ENCODE assay signal across 2 mouse cellular contexts in the genomic region with DNA sequence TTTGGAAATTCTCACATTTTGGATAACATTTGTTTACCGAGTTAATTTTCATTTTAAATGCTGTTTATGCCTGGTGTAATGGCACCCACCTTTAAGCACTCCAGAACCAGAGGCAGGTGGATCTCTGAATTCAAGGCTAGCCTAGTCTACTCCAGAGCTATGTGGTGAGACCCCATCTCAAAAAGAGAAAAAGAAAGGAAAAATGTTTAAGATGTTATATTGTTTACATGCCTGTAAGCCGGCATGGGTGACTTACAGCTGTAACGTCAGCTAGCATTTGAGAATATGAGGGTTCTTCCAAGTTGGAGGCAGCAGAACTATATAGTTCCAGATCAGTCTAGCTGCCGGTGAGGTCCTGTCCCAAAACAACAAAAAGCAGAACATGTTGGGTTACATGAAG.
TF ChIP-seq lines count a peak whose summit lies in the region.

No protein-coding gene starts in this region.

TF ChIP-seq in MEL, 35 proteins besides CTCF, POLR2A, EP300 and RAD21:
- TF ChIP-seq ETS1 (IDR thresholded peaks at IDR 0.05; ENCODE audit: low read depth, low read length) (no peak), MXI1 (IDR thresholded peaks at IDR 0.05; ENCODE audit: low read depth, low read length) (no peak), BHLHE40 (IDR thresholded peaks at IDR 0.05; ENCODE audit: borderline replicate concordance, low read depth, low read length) (no peak), MYC (IDR thresholded peaks at IDR 0.05; ENCODE audit: low read depth, low read length) (no peak), POLR2AphosphoS5 (IDR thresholded peaks at IDR 0.05; ENCODE audit: borderline replicate concordance, low read depth, low read length) (no peak), CHD1 (IDR thresholded peaks at IDR 0.05; ENCODE audit: low read depth, low read length) (no peak), JUND (IDR thresholded peaks at IDR 0.05; ENCODE audit: low read depth, low read length) (no peak), POLR2AphosphoS2 (IDR thresholded peaks at IDR 0.05; ENCODE audit: low read length) (no peak), MEF2A (IDR thresholded peaks at IDR 0.05; ENCODE audit: extremely low read depth, insufficient replicate concordance, low read depth, low read length, poor library complexity, severe bottlenecking) (no peak), RCOR1 (IDR thresholded peaks at IDR 0.05; ENCODE audit: low read depth, low read length) (no peak), USF1 (IDR thresholded peaks at IDR 0.05; ENCODE audit: low read depth, low read length) (no peak), NELFE (IDR thresholded peaks at IDR 0.05; ENCODE audit: low read depth, low read length) (no peak), SMC3 (IDR thresholded peaks at IDR 0.05; ENCODE audit: low read depth, low read length) (no peak), TBP (IDR thresholded peaks at IDR 0.05; ENCODE audit: low read depth, low read length) (no peak)
TF ChIP-seq in MEL: peak in this region for 0.

TF ChIP-seq in myocyte, 11 proteins besides CTCF, POLR2A, EP300 and RAD21:
- TF ChIP-seq E2F4 (IDR thresholded peaks at IDR 0.05; ENCODE audit: insufficient read depth) = no peak
- TF ChIP-seq USF1 (IDR thresholded peaks at IDR 0.05; ENCODE audit: low read depth) = no peak
- TF ChIP-seq MYOD1 (IDR thresholded peaks at IDR 0.05; ENCODE audit: control insufficient read depth in 1 of 3, insufficient read length in 2 of 3, low read depth in 2 of 3) = no peak
- TF ChIP-seq REST (IDR thresholded peaks at IDR 0.05; ENCODE audit: insufficient read depth, insufficient read length) = no peak
- no peak for TF ChIP-seq POLR2AphosphoS2 (IDR thresholded peaks at IDR 0.05; ENCODE audit: insufficient read length, low read depth)
- no peak for TF ChIP-seq TCF12 (IDR thresholded peaks at IDR 0.05; ENCODE audit: insufficient read depth, poor library complexity, severe bottlenecking)
- TF ChIP-seq MAX (IDR thresholded peaks at IDR 0.05; ENCODE audit: low read depth) = no peak
- TF ChIP-seq MYOG (IDR thresholded peaks at IDR 0.05; ENCODE audit: control insufficient read depth in 1 of 3, insufficient read depth in 1 of 3, insufficient read length in 2 of 3, low read depth in 2 of 3) = no peak
- no peak for TF ChIP-seq SRF (IDR thresholded peaks at IDR 0.05; ENCODE audit: control insufficient read depth, insufficient read length, low read depth)
- TF ChIP-seq TCF3 (IDR thresholded peaks at IDR 0.05; ENCODE audit: insufficient read length, low read depth) = no peak
- TF ChIP-seq CEBPB (IDR thresholded peaks at IDR 0.05; ENCODE audit: insufficient read depth, poor library complexity, severe bottlenecking) = no peak
TF ChIP-seq in myocyte: peak in this region for 0.
